Mouse (Mus musculus) 3T3-L1 (cell line): Measurements from ENCODE around the gene Ccdc194.
A peak's percentile ranks its signal among the peaks of the same experiment; 100 is the strongest.

Experiments
- DNase-seq: peaks from one replicate; pipeline ENCODE4 v3.0.0-alpha.2; 2015; ENCODE audit warnings: low read depth, low spot score

The Ccdc194 gene

DNA sequence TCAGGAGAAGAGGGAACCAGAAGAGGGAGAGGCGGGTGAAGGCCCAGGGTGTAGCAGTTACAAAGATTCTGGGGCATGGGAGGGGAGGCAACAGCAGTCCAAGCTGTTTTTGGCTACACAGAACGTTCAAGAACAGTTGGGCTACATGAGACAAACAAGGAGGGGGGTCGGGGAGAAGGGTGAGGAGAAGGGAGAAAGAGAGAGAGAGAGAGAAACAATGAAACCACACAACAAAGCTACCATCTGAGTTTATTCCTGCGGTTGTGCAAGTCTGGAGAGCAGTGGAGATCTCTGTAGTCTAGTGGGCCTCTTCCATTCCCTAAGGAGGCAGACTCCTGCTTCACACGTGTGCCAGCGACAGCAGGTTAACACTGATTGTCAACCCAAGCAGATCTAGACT, 28.5 kb upstream of the Ccdc194 start:
- DNase-seq, result no peak

DNA sequence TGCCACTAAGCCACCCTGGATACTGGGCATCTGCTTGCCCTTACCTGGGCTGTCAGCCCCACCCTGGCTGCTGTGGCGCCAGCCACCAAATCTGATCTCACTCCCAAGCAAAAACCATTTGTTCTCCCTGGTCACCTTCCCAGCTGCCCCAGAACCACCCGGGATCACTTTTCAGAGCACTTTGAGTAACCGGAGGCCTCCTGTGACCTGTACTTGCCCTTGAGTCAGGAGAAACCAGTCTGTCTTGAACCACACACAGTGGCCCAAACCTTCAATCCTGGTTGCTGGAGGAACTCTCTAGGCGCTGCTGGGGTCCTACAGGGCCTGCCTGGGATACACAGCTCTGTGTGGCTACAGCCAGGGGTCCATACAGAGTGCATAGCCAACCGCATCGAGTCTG, 27.3 kb upstream of the Ccdc194 start:
- no peak for DNase-seq

DNA sequence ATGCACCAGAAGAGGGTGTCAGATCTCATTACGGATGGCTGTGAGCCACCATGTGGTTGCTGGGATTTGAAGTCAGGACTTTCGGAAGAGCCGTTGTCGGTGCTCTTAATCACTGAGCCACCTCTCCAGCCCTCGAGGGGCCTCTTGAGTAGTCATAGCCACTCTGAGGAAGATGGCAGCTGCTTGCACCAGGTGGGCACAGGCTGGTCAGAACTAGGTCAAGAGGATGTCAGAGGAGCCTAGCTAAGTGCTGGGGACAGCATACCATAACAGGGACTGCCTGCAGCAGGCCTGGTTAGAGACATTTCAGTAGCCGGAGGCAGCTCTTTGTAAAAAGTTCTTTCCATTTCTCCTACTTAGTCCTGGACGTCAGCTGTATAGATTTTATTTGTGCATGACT, 25.2 kb upstream of the Ccdc194 start:
- DNase-seq, result no peak

DNA sequence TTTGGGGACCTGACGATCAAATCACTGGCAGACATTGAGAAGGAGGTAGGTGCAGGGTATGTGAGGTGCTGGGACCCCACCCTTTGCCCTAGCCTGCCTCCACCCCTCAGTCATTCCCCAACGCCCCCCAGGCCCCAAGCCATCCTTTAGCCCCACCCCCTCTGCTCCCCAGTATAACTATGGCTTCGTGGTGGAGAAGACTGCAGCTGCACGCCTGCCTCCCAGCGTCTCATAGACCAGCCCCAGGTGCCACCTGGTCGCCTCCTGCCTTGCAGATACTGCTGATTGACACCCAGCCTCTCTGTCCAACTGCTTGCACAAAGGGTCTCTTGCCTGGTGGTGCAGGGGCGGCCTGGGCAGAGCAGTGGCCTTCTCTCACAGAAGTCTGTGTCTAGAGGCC, 22.1 kb upstream of the Ccdc194 start:
- DNase-seq, result no peak

DNA sequence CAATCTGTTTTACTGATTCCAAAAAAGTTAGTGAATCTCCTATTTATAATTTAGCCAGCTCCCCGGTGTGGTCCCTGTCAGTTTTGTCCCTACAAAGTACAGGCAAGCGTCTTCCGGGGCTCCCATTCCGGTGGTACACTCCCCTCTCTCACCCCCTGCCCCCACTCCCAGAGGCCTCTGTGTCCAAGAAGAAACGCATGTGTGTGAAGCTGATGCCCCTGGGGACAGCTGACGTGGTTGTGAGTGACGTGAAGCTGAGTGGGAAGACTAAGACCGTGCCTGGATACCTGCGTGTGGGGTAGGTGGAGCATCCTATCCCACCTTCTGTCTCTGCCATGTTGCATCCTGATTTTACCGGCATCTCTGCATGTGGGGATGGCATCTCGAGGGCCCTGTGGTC, 19.5 kb upstream of the Ccdc194 start:
- DNase-seq, result no peak

DNA sequence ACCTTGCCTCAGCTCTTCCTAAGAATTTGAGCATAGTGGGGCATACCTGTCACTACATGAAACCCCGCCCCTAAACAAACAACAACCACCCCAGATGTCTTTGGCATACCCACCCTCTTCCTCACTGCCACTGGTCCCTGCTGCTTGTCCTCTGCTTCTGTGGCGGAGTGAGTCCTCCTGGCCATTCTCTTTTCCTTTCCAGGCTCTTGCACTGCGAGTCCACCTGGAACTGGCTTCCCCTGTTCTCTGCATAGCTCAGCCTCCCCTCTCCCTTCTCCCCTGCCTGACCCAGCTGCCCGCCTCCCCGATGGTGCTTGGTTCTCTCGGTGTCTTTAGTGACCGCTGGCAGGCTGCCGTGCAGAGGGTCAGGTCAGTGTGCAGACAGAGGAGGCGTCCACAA, 18.2 kb upstream of the Ccdc194 start:
- no peak for DNase-seq

DNA sequence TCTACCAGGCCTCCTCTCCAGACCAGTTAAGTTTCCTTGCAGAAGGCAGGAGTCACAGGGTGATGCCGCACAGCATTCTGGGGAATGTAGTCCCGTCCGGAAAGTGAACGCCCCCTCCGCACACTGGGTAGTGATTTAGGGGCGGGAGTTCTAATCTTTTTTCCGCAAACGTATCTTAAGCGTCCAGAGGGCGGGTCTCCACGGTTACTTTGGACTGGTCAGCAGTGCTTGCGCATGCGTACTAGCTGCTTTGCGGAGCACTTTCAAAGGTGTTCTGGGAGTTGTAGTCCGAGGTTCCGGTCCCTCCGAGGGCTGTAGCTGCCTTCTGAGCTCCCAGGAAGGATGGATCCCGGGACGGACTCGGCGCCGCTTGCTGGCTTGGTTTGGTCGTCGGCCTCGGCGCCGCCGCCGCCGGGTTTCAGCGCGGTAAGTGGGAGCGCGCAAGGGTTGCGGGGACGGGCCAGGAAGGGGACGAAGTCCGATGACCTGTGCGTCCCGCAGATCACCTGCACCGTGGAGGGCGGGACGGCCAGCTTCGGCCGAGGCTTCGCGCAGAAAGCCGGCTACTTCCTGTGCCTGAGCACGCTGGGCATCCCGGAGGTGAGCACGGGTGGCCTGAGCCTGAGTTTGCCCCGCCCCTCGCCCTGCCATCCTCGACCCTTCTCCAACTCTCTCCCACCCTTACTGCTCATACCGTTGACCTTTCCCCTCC, 17.3 kb upstream of the Ccdc194 start, which contains the start of gene Mvb12a:
Gene Mvb12a, plus strand, starts transcription at position 291 of the 712 bp plus-strand sequence.
- peak; percentile 100 for DNase-seq

DNA sequence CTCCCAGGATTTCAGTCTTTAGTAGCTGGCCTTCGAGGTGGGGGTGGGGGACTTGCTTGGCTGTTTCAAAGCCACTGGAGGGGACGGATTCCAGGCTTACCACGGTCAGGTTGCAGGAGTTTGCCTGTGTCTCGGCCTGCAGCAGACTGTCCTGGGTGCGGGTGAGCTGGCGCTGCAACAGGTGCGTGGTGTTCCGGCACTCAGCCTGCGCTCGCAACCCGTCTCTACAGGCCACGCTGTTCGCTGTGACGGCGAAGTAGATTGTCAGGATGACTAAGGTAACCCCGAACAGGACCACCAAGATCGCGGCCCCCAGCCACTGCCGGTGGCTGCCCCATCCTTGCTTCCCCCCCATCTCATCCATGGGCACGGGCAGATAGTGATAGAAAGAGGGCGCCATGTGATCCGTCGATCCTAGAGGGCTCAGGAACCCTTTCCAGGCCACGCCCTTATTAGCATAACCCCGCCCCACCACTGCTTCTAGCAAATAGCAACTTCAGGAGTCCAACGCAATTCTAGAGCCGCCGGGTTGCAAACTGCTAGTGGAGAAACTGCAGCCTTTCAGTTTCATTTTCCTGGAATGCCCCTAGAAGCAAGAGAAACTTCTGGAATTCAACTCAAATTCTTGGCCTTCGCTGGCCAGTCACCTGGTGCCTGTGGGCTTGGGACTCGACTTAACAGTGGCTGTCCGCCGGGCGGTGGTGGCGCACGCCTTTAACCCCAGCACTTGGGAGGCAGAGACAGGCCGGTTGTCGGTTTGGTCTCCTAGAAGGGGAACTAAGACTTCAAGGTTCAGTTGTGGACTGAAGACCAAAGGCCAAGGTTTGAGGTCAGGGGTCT, 11.7 kb upstream of the Ccdc194 start, which contains the start of gene Bst2:
Gene Bst2, minus strand, starts transcription at position 429 of the 840 bp plus-strand sequence.
- DNase-seq, result peak; percentile 96

DNA sequence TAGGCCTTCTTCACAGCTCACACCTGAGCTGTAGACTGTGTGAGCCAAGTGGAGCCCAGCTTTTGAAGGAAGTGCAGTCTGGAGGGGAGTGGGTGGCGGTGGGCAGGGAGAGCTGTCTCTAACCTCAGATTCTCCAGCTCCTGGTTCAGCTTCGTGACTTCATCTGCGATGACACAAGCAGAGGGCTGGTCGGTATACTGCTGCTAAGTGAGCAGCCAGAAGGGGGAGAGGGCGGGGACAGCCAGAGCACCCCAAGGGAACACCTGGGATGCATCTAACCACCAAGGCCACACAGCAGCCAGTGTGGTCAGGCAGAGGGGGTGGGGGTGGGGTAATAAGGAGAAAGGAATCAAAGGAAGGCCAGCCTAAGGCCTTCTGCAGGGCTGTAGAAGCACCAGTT, 10.2 kb upstream of the Ccdc194 start:
- DNase-seq, result no peak

DNA sequence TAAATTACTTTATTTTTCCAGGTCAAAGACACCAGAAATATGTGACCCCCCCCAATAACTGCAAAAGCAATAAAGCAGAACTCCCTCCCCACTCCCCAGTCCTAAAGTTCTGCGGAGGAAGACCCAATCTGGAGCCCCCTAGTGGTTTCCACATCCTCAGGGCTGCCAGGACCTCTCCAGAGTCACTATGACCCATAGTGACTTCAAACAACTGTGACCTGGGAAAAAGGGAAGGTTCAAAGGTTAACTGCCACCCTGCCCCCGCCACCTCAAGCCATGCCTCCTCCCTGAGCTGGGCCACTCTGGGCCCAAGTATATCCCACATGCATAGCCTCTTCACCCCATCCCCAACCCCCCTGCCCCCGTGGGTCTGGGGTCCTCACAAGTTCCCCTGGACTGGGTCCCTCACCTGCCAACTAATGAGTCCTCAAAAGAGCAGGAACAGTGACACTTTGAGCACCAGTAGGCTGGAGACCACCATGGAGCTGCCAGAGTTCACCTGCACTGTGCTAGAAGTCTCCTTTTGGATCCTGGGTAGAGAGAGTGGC, 8.8 kb upstream of the Ccdc194 start:
- DNase-seq, result no peak

DNA sequence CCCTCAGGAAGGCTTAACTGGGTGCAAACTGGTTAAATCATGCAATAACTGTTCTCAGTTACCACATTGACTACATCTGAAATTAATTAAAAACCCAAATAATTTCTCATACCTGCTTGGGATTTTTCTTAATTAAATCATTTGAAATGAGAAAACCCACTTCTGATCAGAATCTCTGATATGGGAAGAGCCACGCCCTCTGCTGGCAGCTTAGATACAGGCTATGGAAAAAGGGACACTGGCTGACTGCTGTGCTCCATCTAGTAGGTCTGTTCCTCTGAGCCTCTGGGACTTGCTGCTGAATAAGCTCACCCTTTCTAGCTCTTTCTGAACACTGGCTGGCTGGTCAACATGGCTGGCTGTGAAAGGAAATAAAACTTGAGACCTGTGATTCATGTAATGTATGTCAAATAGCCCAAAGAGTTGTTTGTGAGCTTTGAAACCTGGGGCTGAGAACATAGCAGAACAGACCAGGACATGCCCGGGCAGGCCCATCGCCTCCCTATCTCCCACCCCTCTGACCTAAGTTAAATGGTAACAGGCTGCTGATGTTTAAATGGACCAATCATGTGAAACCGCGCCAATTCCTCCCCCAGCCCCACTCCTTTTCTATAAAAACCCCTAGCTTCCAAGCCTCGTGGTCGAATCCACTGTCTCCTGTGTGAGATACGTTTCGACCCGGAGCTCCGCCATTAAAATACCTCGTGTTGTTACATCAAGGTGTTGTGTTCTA, 5.4 kb upstream of the Ccdc194 start:
- peak; percentile 59 for DNase-seq

DNA sequence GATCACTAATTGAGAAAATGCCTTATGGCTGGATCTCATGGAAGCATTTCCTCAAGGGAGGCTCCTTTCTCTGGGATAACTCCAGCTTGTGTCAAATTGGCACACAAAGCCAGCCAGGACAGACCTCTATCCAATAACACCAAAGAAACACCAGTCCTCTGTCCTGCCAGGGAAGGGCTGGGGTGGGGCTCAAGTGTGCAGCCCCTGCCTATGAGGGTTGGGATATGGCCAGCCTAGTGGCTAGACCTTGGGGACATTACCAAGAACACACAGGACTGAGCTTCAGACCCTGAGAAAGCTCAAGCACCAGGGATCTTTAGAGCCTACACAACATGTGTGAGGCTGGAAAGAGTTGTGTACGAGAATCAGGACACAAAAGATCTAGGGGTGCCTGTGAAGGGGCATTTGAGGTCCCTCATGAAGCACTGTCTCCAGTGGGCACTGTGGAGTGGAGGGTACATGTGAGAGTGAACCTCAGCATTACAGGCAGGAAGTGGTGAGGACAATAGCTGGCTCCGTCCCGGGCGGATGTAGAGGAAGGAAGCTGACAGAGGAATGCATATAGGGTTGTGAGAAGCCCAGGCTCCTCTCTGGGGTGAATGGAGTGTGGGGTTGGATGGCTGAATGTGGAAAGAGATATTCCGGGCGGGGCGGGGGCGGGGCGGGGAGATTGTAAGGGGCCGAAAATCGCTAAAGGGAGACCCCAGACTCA, 3.0 kb upstream of the Ccdc194 start:
- DNase-seq, result no peak

DNA sequence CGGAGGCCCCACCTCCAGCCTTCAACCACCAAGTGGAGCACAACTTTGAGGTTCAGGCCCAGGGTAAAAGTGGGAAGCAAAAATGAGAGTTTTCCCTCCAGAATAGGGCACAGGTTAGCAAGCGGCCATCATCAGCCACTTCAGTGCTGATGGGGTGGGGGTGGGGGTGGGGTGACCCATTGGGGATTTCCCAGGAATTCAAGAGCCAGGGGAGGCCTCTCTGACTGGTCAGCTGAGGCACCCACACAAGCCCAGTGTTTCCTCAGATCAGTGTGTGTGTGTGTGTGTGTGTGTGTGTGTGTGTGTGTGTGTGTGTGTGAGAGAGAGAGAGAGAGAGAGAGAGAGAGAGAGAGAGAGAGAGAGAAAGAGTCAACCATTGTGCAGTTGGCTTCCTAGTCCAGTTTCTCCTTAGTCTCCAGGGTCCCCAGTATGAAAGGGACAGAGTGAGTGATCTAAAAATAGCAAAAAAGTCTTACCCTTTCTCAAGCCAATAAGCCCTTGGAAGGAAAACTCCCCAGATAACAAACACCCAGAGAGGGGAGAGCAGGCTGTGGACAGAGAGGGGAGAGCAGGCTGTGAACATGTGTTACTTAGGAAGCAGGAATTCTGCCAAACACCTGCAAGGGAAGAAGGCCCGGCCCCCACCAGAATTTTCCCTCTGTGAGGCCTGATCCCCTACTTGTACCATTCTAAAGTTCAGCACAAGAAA, 1.8 kb upstream of the Ccdc194 start:
- DNase-seq, result no peak

DNA sequence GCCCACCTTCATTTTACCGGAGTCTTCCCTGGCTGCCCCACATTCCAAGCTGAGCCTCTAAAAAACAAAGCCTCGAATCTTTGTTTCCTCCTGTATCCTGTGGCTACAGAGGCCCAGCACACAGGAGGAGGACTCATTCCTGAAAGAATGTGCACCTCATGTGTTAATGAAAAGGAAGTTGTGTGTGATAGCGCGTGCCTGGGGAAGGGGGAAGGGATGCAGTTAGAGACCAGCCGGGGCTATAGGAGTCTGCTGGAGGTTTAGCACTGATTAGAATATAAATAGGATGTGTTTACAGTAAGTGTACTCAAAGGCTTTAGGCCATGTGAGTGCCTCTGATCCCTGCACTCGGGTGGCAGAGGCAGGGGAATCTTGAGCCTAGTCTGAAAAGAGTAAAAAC, 761 bp upstream of the Ccdc194 start:
- DNase-seq, result no peak

DNA sequence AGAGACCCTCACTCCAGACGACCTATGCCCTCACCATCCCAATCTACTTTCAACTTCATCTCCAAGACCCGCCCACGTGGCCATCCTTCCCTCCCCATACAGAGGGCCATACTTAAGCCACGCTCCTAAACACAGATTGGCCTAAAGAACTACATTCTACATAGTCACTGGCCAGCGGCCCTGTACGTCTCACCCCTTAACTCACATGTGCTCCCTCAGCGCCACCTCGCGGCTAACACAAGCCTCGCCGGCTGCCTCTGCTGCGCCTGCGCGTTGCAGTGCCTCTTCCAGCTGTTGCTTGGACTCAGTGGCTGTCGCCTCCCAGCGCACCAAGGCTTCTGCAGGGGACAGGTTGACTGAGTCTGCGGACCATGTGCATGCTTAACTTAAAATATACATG, 3.9 kb downstream of the Ccdc194 start:
- DNase-seq, result peak; percentile 99

DNA sequence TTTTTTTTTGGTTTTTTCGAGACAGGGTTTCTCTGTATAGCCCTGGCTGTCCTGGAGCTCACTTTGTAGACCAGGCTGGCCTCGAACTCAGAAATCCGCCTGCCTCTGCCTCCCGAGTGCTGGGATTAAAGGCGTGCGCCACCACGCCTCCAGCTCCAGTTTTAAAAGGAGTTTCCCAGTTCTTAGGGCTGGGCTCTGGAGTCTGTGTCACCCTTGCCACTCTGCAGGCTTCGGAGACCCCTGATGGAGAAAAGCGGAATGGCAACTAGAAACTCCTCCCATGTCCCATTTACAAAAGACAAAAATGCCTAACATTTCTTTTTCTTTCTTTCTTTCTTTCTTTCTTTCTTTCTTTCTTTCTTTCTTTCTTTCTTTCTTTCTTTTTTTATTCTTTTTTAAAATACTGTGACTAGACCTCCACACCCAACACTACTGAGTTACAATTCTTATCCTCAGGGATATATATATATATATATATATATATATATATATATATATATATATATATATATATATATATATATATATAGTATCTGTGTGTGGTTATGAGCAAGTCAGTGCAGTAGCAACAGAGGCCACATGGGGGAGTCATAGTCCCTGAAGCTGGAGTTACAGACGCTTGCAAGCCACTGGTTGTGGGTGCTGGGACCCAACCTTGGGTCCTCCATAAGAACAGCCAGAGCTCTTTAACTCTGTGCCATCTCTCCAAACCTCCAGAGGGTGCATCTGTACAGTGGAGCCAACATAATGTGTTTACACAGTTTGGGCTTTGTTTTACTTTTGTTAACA, 6.3 kb downstream of the Ccdc194 start:
- DNase-seq, result peak; percentile 92

DNA sequence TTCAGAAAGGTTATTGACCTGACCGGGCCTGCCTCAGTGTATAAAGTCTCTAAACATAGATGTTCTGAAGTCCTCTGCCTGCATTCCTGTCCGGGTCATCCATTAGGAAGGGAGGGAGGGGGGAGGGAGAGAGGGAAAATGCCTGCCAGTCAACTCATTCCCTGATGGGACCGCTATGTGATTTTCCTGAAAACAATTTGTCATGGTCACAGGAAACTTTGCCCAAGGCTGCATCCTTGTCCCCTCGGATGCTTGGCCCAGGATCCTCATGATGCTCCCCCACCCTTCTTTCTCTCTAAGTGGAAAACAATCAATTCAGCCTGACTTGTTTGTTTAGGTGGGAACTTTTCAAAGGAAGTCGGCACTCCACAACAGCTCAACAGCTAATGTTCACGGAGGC, 8.7 kb downstream of the Ccdc194 start:
- peak; percentile 34 for DNase-seq

DNA sequence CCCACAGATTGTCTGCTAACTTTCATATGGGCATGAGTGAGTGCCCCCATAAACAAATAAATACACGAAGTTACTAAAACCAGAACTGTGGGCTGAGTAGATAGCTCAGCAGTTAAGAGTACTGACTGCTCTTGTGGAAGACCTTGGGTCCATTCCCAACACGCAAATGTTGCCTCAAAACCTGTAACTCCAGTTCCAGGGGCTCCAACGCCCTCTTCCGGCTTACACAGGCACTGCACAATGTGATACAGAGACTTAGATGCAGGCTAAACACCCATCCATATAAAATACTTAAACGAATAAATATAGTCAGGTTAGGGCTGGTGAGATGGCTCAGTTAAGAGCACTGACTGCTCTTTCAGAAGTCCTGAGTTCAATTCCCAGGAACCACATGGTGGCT, 10.5 kb downstream of the Ccdc194 start:
- no peak for DNase-seq

DNA sequence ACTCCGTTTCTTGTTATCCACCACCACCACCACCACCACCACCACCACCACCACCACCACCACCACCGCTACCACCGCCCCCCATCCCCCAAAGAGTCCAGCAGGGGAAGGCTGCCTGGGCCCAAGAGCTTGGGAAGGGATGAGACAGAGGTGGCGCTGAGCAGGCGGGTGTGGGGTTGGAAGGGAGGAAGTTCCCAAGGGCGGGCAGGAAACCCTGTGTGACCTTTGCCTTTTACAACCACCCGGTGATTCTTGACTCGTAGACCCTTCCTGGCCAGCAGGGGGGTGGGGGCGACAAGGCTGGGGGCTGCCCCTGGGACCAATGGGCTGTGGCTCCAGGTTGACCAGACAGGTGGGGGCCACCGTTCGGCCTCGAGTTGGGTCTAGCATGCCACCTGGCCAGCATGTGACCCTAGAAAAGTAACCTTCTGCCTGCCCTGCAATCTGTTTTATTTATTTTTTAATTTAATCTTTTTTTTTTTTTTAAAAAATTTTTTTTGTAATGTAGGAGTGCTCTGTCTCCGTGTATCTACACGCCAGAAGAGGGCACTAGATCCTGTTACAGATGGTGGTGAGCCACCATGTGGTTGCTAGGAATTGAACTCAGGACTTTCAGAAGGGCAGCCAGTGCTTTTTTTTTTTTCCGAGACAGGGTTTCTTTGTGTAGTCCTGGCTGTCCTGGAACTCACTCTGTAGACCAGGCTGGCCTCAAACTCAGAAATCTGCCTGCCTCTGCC, 12.3 kb downstream of the Ccdc194 start:
- DNase-seq, result no peak
